In the genomic region with DNA sequence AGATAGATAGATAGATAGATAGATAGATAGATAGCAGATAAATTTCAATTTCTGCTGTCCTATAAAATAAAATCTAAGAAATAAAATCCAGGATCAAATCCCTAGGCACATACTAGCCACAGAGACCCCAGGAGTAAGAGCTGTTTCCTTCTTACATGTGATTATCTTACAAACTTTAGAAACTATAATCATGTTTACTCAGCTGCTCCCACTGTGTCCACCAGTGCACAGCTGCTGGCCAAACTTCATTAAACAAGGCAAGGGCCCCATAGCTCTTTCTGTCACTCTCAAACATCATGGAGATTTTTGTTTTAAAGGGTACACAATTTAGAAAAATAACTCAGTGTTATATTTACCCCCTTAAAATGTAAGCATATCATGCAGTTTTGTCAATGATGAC, we compare ENCODE assay signal across 20 mouse cellular contexts.
"Had no signal": no experiment of that assay in that cellular context is flagged by ENCODE, and none has a peak within 500 bp of the region (broad histone marks: within the 10 kb centered on the region; RNA-seq: fewer than 3 reads in every experiment).

No protein-coding gene starts in this region.

- H3K4me1 ChIP-seq: heart, embryonic 12.5 days; hindbrain, embryonic 13.5 days; hindbrain, embryonic 15.5 days; limb, embryonic 13.5 days; limb, embryonic 15.5 days; liver, embryonic 12.5 days had no signal

- H3K9ac ChIP-seq: heart, embryonic 12.5 days; hindbrain, embryonic 13.5 days; hindbrain, embryonic 15.5 days; limb, embryonic 13.5 days; limb, embryonic 15.5 days; liver, embryonic 12.5 days; liver, embryonic 14.5 days had no signal

- DNase-seq: gastrocnemius, postnatal 14 days; gastrocnemius, postnatal 36 days; heart, adult 18-20 months; heart, postnatal 10 days; heart, postnatal 36 days; kidney, adult 11 months; kidney, adult 9 months; kidney, postnatal 14 days; layer of hippocampus, adult 9-11 months; layer of hippocampus, postnatal 36 days; left cerebral cortex, postnatal 4 days had no signal

- H3K9me3 ChIP-seq: heart, embryonic 10.5 days; heart, embryonic 12.5 days; hindbrain, embryonic 13.5 days; hindbrain, embryonic 15.5 days; limb, embryonic 13.5 days; limb, embryonic 15.5 days; liver, embryonic 12.5 days had no signal

- H3K27ac ChIP-seq: heart, embryonic 10.5 days; hindbrain, embryonic 13.5 days; hindbrain, embryonic 15.5 days; hindbrain, postnatal 0 days; limb, embryonic 13.5 days; limb, embryonic 15.5 days; liver, embryonic 12.5 days; liver, embryonic 14.5 days had no signal

- H3K27me3 ChIP-seq: heart, embryonic 12.5 days; hindbrain, embryonic 15.5 days; limb, embryonic 13.5 days; limb, embryonic 15.5 days; liver, embryonic 12.5 days had no signal

- H3K4me3 ChIP-seq: heart, embryonic 10.5 days; heart, embryonic 12.5 days; hindbrain, embryonic 13.5 days; hindbrain, embryonic 15.5 days; limb, embryonic 13.5 days; limb, embryonic 15.5 days; liver, embryonic 12.5 days had no signal

- H3K4me2 ChIP-seq: heart, embryonic 12.5 days; hindbrain, embryonic 13.5 days; hindbrain, embryonic 15.5 days; limb, embryonic 13.5 days; limb, embryonic 15.5 days; liver, embryonic 12.5 days had no signal

- ATAC-seq: hindbrain, postnatal 0 days; liver, embryonic 12.5 days had no signal

- H3K36me3 ChIP-seq: heart, embryonic 10.5 days; heart, embryonic 12.5 days; hindbrain, embryonic 13.5 days; hindbrain, embryonic 15.5 days; limb, embryonic 13.5 days; limb, embryonic 15.5 days; liver, embryonic 12.5 days had no signal
